Mouse (Mus musculus): ENCODE data around the gene Lrsam1.

Gene Lrsam1

DNA sequence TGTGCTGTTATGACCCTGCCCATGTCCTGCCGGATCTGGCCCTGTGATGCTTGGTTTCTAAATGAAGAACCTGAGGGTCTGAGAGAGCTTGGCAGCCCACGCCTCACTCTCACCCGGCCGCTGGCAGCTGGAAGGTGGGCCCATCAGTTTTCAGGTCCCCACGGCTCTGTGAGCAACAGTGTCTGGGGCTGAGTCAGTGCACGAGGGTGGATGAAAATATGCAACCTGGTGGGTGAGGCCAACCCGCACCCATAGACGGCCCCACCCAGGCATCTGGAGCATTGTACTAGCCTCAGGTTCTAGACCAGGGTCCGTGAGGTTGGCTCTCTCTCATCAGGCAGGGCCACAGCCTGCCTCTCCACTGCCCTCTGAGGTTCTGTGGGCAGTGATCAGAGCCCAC lies 59.3 kb downstream of the Lrsam1 start:
- in situ Hi-C loops (cut with MboI, MseI): no loop called here

DNA sequence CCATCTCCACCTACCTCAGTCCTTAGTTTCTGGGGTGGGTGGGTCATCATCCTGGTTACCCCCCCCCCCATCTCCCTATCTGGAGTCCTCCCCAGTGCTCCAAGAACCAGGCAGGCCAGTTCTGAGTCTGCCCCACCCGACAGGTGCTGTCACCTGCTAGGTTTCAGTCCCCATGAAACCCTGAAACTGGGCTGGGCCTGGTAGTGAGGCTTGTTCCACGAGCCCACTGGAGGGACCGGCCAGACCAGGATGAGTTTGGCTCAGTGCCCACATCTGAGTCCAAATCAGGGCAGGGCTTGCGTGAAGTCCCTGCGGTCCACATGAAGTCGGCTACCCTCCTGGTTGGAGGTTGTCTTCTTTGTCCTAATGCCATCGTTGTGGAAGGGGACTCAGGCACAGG lies 62.4 kb downstream of the Lrsam1 start:
- in situ Hi-C loops (cut with MboI, MseI): no loop called here

DNA sequence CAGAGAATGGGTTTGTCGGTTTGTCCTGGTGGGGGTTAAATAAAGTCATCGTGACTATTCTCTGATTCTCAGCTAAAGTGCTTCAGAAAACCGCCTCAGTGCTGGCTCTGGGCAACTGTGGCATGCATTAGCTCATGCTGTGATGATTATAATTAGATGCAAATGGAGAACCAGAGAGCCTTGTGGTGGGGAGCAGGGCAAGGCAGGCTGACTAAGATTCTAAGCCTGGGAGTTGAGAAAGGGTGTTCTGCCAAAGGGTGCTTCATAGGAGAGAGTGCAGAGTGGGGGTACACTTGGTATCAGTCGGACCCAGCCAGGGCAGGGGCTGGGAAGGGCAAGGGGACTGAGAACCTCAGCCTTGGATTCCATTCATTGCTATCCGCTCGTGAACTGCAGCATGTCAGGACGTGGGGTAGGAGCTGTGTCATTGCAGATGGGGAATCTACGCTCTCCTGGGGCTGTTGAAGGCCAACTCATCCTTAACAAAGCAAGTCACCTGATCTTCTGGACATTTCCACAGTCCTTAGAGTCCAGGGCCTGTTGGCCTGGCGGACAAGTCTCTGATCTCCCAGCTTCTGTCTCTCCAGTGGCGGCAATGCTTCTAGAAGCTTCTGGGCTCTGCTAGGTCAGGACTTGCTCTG lies 64.8 kb downstream of the Lrsam1 start:
- in situ Hi-C loops (cut with MboI, MseI): no loop called here

DNA sequence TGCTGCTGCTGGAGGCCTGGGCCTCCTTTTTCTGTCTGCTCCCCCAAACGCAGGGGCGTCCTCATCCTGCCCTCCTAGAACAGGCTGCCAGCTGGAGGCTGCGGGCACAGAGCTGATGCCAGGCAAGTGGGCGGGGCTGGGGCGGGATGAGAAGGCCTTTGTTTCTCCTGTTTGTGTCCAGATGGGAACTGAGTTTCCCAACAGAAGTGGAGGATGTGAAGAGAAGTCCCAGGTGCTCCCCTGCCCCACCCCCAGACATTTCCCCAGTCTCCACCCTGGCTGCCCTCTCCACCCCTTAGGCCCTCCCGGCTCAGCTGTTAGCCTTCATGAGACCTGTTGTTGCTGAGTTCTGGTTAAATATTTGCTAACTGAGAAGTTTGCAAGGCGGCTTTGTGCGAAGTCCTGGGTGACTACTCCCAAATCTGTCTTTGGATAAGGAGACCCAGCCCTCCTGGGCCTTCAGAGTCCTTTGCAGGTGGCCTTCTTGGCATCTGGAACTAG lies 65.8 kb downstream of the Lrsam1 start:
- in situ Hi-C loops (cut with MboI, MseI): no loop called here

DNA sequence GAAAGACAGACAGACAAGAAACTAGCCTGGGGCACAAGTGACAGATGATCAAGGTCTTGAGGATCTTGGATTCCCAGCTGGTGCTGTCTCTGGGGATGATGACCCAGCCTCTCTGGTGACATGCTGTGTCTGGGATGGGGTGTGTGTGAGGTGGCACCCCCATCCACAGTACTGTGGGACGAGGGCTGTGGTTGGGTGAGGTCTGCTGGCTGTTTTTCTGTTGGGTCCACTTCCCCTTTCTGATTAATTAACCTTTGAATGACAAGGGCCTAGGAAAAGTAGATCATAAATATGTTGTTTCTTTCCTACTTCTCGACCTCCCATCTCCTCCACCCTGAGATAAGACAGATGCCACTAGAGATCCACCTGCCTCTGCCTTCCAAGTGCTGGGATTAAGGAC lies 67.3 kb downstream of the Lrsam1 start:
- in situ Hi-C loops (cut with MboI, MseI): no loop called here

DNA sequence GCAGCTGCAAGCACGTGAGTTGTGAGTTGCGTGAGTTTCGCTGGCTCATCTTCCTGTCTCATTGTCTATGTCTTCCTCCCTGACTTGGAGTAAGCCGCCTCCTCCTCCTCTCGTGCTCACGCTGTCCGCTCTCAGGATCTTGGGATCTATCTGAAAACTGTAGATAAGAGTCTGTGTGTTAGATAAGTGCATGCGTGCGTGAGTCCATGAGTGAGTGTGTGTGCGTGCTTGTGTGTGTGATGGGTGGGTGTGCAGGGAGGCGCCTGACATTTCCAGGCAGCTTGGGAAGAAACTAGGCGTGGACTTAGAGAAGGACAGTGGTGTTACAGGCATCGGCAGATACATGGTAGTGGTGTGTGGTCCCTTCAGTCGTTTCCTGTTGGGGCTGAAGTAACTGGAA lies 68.9 kb downstream of the Lrsam1 start:
- in situ Hi-C loops (cut with MboI, MseI): no loop called here

DNA sequence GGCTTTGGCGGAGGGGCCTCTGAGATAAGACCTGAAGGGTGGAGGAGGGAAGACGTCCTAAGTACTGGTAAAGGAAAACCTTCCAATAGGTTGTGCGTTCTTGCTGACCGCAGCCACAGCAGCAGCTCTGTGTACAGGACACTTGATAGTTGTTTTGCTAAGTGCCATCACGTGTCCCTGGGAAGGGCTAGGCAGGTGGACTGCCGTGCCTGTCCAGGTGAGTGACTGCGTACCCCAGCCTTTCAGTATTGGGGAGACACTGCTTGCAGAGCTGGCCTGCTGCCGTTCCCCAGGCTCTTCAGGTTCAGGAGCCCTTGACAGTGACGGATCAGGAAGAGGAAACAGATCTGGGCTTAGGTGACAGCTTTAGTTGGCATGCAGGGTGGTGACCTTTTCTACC lies 70.1 kb downstream of the Lrsam1 start:
- in situ Hi-C loops (cut with MboI, MseI): no loop called here

DNA sequence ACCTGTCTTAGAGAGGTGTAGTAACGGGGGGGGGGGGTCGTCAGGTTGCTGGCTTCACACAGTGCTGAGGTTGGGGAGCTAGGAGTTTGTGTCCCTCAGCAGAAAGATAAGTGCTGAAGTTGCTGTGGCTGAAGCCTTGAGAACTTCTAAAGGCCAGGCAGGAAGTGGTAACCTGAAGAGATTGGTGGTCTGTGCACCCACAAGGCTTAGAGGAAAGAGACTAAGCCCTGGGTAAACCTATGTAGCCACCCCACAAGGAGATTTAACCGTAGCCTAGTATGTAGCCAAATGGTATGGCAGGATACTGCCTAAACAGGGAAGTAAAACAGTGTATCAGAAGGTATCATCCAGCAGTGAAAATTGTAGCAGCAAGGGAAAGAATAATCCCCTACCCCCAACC lies 71.1 kb downstream of the Lrsam1 start:
- in situ Hi-C loops (cut with MboI, MseI): no loop called here

DNA sequence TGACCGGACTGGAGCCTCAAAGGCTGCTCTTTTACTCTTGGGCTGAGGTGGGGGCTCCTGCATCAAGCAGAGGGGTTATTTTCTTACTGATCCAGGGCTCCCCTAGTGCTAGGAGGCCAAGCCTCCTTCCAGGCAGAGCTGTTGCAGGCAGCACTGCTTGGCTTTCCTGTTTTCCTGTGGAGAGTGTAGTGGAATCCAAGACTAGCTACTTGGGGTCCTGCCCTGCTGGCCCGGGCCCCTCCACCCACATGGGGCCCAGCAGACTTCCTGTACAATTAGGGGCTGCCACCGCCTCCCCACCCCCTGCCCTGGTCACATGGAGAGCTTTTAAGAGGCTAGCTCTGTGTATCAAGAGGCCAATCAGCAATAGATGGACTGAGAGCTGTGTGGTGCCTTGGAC lies 72.9 kb downstream of the Lrsam1 start:
- in situ Hi-C loops (cut with MboI, MseI): loop anchor here in 1 of 2 experiments (5.0 kb wide), 1 partner anchor 329 kb away; the partner anchor contains the start of gene Angptl2

DNA sequence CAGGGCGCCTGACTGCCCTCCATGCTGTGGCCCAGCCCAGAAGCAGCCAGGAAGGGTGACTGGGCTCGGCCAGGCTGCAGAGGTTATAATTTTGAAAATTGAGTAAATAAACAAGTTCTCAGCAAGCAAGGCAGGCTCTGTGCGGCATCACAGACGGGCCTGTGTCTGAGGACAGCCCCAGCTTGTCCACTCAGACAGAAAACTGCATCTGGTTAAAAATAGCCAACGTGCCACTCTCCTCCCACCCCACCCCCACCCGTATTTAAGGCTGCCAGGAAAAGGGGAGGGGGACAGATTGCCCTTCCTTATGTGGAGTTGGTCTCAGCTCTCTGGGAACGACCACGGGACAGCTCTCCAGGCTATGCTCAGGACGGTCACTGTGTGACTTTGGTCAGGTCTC lies 73.4 kb downstream of the Lrsam1 start:
- in situ Hi-C loops (cut with MboI, MseI): loop anchor here in 1 of 2 experiments (5.0 kb wide), 1 partner anchor 329 kb away; the partner anchor contains the start of gene Angptl2

DNA sequence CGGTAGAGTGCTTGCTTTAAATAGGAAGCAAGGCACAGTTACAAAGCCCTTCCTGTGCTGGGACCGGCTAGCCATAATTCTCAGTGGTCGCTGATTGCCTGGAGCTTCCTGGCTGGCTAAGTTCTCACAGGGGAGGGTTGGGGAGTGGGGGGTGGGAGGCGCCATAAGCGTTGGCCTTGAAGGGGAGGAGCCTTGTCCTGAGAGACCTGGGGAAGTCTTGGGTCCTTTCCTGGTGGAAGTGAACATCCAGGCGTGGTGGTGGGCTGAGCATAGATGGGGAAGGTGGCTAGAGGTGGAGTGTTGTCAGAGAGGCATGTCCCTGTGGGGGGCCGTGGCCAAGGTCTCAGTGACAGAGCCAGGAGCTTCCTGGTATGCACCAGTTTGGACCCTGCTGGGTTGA lies 76.7 kb downstream of the Lrsam1 start:
- in situ Hi-C loops (cut with MboI, MseI): loop anchor here in 1 of 2 experiments (5.0 kb wide), 1 partner anchor 333 kb away; the partner anchor contains the start of gene Angptl2

DNA sequence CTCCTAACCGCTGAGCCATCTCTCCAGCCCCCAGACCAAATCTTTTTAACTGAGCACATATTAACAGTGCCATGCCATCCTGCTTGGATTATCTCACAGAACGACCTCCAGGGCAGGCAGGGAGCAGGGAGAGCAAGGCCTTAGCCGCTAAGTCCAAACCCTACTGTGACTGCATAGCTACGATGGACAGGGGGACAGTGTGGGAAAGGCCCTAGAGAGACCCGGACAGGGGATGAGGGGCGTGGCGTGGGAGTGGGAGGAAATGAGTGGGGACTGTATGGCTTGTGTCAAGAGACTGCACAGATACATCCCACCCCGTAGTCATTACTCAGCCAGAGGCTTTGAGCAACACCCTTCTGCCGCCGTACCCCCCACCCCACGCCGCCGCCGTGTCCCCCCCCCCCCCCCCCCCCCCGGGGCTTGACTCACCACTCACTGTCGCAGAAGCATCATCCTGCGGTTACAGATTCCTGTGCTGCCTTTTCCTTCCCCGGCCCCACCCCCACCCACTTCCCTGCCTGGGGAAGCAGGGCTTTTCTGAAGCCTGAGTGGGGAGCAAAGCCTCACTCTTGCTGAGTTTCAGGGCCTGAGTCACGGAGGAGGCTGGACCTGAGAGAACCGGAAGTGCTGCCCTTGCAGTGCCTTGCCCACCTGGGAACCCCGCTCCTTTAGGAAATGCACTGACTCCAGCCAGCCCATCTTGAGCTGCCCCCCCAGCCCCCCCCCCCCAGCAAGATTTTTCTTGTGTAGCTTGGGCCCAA lies 79.0 kb downstream of the Lrsam1 start:
- in situ Hi-C loops (cut with MboI, MseI): no loop called here

DNA sequence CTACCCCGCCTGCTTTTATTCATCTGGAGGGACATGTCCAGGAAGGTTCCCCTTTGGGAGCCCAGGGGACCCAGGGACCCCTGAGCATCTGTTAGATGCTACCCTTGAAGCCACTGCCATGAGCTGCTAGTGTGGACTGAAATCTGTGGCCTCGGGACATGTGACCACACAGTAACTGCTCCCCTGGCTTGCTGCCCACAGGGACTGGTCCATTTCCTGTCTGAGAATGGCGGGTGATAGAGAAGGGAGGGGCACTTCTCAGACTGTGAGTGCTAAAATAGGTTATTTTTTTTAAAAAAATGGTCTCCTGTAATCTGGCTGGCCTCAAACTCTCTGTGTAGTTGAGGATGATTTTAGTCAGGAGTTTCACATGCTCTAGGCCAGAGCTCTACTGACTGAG lies 79.7 kb downstream of the Lrsam1 start:
- in situ Hi-C loops (cut with MboI, MseI): no loop called here

DNA sequence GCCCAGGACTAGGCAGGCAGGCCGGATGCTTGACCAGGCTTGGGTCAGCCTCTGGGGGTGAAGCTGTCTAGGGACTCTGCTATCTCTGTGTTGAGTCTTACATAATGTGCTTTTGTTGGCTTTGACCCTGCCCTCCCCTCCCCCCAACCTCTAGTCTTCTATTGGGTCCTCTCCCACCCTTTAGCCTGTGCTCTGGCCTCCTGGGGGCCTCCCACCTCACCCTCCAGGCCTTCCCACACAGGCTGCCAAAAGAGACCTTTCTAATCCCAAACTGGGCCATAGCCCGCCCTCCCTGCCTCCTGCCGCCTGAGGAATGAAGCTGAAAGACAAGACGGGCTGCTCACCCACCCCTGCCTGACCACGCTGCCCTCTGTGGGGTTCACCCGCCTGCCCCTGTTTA lies 80.4 kb downstream of the Lrsam1 start:
- in situ Hi-C loops (cut with MboI, MseI): no loop called here

DNA sequence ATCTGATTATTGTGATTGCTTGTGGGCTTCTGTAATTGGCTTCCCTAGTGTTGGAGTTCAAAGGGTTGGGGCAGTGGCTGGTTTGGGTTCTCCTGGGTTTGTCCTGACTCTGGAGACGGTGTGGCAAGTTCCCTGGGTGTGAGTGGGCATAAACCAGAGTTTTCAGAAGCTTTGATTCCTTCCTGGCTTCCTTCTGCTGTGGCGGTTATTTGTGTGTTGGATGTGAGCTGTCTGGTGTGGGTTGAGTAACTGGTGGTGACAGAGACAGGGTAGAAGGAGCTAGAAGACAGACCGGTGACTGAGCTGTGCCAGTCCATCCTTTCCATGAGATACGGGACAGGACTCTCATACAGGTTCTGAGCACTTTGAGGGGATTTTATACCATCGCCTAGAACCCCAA lies 81.8 kb downstream of the Lrsam1 start:
- in situ Hi-C loops (cut with MboI, MseI): loop anchor here in 1 of 2 experiments (10.0 kb wide), 1 partner anchor 725 kb away; the partner anchor contains the start of gene Prrc2b

DNA sequence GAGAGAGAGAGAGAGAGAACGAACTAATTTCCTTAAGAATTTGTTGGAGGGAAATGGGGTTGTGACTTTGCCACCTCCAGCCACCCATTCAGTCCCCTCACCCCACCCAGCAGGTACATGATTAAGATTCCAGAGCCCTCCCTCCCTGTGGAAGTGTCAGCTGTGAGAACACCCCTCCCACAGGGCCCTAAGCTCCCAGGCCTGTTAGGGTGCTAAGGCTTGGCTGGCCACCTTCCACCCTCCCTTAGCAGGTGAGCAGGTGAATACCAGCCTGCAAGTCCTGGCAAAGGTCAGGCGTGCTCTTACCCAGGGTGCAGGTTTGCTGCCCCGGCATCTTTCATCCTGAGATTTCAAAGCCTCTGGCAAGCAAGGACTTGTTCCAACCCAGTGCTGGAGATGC lies 83.0 kb downstream of the Lrsam1 start:
- in situ Hi-C loops (cut with MboI, MseI): loop anchor here in 1 of 2 experiments (10.0 kb wide), 1 partner anchor 724 kb away; the partner anchor contains the start of gene Prrc2b

DNA sequence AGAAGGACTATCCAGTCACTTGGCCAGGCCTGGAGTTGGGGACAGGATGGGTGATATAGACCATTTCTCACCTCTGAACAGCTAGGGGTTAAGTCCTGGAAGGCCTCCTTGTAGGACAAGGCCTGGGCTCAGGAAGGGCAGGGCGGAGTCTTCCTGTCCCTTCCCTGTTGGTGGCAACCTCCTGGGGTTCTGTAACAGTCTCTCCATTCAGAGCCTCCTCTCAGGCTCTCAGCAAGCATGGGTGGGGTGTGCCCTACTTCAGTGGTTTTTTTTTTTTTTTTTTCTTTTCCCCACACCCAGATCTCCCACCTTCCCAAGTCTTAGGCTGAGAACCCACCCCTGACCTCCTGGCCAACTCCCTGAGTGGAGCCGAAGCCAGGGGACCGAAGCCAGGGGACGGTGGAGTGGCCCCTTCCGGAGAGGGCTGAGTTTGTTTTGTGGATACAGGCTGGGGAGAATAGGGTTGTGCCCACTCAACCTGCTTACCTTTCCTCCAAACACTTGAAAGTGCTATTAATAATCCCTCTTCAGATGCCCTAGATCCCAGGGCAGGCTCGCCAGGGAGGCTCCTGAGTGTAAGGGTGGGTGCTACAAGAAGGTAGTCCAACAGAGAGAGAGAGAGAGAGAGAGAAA lies 83.5 kb downstream of the Lrsam1 start:
- in situ Hi-C loops (cut with MboI, MseI): loop anchor here in 1 of 2 experiments (10.0 kb wide), 1 partner anchor 723 kb away; the partner anchor contains the start of gene Prrc2b

DNA sequence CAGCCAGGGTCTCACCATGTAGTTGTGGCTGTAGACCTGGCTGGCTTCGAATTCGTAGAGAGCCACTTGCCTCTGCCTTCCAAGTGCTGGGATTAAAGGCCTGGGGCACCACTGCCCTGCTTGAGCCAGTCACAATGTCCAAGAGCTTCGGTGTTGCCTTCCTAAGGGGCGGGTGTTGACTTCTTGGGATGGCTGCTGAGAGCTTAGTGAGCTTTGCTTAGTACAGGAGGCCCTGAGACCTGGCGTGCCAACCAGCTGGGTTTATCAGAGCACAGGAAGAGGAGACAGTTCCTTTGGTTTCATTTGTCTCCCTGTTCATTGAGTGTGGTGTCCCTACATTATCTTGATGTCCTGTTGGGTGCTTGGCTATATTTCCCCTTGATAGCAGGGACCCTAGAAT lies 84.1 kb downstream of the Lrsam1 start:
- in situ Hi-C loops (cut with MboI, MseI): loop anchor here in 1 of 2 experiments (10.0 kb wide), 1 partner anchor 723 kb away; the partner anchor contains the start of gene Prrc2b

DNA sequence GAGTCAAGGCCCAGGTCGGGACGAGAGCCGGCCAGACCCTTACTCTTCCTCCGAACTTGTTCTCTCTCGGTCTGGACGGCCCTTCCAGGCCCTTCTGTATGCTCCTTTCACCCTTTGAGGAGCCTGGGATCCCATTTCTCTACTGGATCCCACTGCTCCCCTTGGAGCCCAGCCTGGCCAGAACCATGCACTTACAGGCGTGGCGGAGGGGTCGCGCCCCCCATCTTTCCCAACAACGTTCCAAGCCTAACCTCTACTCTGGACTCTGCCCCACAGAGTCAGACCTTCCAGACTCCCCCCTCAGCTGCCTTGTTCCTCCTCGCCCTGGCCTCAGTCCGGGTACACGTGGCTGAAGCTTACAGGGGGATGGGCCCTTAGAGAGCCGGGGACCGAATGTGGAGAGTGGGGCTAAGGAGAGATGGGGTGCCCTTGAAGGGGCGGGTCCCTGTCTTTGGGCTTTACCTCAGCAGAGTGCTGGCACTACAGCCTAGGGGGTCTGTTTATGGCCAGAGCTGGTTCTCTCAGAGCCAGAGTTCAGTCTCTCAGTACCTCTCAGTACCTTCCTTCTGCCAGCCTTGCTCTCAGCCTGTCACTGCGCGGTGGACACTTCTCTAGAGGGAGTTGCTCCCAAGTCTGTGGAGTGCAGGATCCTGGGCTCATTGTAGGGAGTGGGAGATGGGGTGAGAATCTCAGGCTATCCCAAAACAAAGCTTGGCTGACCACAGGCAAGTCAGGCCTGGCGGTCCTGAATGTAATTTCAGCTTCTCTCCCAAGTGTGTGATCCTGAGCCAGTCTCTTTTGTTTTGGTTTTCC lies 84.7 kb downstream of the Lrsam1 start:
- in situ Hi-C loops (cut with MboI, MseI): loop anchor here in 1 of 2 experiments (10.0 kb wide), 1 partner anchor 722 kb away; the partner anchor contains the start of gene Prrc2b

DNA sequence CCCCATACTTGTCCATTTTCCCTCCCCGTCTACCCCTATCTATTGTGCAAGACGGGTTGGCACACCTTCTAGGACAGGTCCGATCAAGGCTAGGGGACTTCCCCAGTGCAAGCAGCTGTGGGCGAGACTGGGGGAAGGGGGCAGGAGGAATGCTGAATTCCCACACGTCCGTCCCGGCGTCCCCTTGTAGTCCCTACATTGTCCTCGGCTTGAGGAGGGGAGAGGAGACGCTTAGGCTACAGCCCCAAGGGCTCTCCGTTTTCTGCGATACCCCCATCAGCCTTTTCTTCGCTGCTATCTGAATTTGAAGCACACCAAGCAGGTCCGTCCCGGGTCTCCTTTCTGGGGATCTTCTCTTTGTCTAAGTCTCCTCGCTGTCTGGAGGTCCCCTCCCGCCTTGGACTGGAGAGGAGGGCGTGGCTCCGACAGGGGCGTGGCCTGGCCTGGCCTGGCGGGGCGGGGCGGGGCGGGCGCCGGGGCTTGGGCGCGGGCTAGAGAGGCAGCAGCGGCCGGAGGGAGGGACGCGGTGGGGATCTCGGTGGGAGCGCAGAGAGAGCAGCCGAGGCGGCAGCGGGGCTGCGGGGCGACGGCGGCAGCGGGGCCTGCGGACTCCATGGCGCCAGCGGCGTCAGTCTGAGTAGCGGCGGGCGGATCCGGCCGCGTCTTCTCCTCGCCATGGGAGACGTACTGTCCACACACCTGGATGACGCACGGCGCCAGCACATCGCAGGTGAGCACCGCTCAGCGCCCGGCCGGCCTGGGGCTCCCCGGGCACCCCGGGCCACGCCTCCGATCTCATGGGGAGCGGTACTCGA lies 85.5 kb downstream of the Lrsam1 start, which contains the start of gene Fam129b:
Gene Fam129b, plus strand, starts transcription at position 440 of the 815 bp plus-strand sequence.
- in situ Hi-C loops (cut with MboI, MseI): loop anchor here in 1 of 2 experiments (10.0 kb wide), 1 partner anchor 721 kb away; the partner anchor contains the start of gene Prrc2b

All from T-helper 17 cell (primary cell).